Mouse (Mus musculus) T-helper 17 cell (primary cell): Measurements from ENCODE around the gene Asb15.

Source experiments
- in situ Hi-C, 2 experiments: fragments of 300-600 bp; cut with MboI, MseI; formaldehyde crosslinking; loops; 1 replicate in 1 of 2; 2 replicates in 1 of 2; pipeline ENCODE4 v1.15.1; 2025; ENCODE audit warnings: high pct_unique_total_duplicates in 2 of 2

Asb15 gene

DNA sequence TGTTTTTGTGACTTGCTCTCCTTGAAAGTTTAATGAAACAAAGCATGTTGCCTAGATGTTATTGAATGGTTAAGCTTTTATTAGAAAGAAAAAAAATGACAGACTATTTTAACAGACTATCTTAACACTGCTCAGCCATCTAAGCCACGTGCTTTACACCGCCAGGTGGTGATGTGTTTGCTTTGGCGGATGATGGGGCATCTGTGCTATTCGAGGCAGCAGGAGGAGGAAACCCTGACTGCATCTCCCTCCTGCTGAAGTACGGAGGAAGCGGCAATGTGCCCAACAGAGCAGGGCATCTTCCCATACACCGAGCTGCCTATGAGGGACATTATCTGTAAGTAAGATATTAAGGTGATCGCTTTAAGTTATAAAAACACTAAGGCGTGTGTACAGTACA lies 36.1 kb downstream of the Asb15 start:
- in situ Hi-C loops, result no loop called here

GRCm38 (mm10) chr6:24564886-24565285 lies 36.9 kb downstream of the Asb15 start:
- in situ Hi-C loops, result no loop called here

DNA sequence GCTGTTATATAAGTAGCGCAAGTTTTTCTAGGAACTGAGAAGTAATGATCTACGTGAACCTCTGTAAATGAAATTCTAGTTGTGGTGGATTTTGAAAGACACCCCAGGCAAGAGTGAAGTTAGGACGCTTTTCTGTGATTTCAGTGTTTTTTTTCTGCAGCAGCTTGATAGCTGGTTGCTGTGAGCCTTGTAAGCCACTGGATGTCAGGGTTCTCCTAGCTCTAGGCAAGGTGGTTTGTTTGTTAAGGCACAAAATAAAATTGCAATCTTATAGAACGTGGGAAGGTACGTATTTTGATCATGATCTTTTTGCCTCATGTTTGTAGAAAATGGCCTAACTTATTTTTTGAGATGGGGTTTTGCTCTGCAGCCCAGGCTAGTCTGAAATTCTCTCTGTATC lies 41.0 kb downstream of the Asb15 start:
- in situ Hi-C loops, result no loop called here

DNA sequence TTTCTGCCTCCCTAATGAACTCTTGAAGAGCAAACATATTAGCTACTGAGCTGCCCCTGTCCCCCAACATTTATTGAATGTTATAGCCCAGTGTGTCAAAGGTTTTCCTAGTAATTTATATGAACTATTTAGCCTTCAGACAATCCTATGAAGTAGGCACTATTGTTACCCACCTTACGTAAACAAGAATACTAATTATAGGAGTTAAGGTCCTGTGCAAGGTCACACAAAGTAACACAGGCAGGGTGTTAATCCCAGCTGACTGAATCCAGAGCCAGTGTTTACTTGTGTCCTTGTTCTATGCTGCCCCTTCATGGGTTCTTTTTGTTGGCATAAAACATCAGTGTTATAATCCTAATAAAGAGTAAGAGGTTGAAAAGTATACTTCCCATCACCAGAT lies 41.8 kb downstream of the Asb15 start:
- in situ Hi-C loops, result no loop called here

GRCm38 (mm10) chr6:24570278-24570677 lies 42.3 kb downstream of the Asb15 start:
- in situ Hi-C loops, result no loop called here

DNA sequence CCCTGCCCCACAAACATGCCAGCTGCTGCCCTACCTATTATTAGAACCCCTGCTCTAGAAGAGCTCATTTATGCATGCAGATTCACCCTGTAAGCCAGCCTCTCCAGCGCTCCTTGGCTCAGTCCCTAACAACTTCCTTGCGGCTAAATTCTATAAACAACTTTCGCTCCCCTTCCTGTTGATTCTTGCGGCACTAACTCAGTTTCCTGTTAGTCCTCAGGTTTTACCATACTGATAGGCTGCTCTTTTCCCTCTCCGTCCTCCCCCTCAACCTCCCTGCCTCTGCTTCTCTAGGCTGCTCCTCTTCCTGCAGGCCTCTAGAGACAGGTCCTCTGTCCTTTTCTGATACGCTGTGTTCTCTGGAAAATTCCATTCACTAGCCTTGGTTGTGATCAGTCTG lies 43.2 kb downstream of the Asb15 start:
- in situ Hi-C loops, result no loop called here

DNA sequence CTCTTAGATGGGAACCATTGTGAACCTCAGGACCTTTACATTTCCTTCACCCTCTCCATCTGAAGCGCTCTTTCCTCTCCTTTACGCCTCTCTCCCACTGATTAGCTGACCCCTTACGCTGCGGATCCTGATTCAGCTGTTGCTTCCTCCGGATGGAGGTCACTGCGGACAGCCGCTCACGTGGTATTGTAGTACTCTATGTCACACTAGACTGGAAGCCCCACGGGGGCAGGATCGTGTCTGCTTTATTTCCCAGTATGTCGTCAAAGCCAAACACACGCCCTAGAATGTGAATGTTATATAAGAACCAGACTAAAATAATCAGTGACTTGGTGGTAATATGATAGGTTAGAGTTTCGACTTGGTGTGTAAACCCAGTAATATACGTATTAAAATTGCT lies 44.5 kb downstream of the Asb15 start:
- in situ Hi-C loops, result no loop called here

- in situ Hi-C loops, result no loop called here
These were observed 45.4 kb downstream of the Asb15 start for GRCm38 (mm10) chr6:24573319-24573718.

DNA sequence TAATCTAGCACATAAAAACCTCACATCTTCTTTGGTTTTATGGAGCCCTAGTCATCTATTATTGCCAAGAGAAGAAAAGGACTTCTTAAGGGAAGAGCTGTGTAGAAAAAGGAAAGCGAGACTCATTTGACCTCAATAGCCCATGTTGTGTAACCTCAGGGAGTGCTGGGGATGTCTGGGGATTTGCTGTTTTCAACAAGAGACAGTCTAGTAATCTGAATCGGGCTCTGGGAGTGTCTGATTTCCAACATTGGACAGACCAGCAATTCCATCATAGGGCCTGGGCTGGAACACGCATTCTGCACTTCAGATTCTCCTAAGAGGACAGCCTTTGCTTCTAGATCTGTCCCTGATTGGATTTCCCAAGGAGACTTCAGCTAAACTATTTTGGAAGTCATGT lies 55.5 kb downstream of the Asb15 start:
- in situ Hi-C loops, result no loop called here

DNA sequence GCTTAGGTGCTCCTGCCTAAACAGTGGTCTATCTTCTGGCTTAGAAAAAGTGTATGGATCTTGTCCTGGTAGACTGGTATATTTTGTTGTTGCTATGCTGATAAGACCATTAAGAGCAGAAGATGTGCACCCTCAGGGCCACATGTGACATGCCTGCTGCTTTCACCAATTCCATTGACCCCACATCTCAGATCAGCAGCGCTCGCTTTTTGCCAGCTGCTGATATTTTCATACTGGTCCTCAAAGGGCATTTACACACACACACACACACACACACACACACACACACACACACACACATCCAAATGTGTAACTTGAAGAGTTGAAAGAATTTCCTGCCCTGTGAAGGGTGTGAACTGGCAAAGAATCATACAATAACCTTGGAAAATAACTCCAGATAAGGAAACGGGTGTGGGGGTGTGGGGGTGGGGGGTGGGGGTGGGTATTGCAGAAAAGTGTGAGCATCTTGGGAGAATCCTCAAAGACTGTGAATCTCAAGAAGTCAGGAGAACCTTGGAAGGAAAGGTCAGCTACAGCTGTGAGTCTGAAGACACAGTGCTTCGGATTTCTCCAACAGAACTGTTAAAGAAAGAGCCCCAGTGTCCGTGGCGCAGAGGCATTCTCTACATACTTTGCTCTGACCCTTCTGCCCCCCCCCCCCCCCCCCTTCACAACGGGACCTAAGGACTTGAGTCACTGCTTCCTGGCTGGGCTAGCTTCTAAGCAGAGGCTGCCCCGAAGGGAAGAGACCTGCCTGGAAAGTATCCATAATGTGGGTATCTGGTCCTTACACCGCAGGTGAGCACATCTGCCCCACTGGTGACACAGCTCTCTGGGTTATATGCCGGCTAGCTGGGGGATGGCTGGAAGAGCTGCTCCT lies 57.7 kb downstream of the Asb15 start:
- in situ Hi-C loops, result no loop called here

GRCm38 (mm10) chr6:24586885-24587284 lies 58.9 kb downstream of the Asb15 start:
- in situ Hi-C loops, result no loop called here

DNA sequence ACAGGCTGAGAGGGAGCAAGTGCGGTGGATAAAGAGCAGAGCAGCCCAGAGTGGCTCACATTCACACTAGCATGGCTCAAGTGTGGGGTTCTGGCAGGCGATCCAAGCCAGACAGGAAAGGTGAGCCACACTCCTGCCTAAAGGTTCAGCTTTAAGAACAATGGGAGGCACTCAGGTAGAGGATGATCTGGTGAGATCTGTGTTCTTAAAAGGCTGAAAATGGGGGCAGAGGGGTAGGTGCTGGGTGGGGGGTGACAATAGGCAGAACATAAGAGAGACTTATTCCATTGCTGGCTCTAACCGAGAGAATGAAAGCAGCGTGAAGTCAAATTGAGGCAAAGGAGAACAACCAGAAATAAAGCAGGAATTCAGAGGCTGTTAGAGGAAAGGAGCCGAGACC lies 62.3 kb downstream of the Asb15 start:
- in situ Hi-C loops, result no loop called here

DNA sequence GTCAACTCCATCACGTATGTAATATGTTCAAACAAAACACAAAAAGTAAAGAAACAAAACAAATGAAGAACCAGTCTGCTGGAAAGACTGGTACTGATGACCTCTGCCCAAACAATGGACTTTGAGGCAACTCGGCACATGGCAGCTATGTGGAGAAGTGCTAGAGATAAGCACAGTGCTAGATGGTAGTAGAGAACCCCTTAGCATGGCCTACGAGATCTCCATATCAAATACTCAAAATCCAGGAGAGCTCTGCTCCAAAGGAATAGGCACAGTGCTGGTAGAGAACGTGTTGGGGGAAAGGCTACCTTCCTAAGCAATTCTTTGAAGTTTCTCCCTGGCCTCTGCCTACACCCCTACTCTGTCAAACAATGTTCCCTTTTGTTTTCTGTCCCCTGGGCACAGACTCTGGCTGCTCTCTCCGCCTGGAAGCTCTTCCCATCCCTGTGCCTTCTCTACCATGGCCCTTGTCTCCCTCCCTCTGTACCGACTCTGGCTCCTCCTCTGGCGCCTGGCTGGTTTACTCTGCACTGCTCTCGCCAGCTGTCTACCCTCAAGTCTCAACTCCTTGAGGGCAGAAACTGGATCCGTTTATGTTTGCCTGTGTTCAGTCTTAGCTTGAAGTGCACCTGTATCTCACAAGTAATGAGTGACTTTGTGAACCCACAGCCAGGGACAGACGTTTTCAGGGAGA lies 63.7 kb downstream of the Asb15 start:
- in situ Hi-C loops, result no loop called here

GRCm38 (mm10) chr6:24597500-24597899 lies 69.6 kb downstream of the Asb15 start, which contains the start of gene Lmod2:
TSS of gene Lmod2 (plus strand) at chr6:24597762.
- in situ Hi-C loops, result no loop called here

DNA sequence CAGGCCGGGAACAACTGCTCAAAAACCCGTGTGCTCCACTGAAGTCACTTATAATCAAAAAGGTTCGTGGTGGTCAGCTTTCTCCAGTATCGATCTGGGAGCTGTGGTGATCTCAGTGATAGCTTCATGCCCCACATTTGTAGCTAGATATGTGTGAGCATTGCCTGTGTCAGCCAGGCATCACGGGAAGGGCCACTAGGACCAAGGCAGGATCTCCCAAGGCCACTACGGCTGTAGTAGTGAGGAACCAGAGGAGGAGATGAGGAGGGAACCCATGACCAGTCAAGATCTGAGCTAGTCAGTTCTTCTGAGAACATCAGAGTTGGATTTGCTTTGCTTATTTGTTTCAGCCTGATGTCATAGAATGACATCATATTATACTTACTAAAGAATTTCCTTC lies 71.2 kb downstream of the Asb15 start:
- in situ Hi-C loops, result no loop called here

- in situ Hi-C loops, result no loop called here
These were observed 71.7 kb downstream of the Asb15 start for GRCm38 (mm10) chr6:24599639-24600038.

- in situ Hi-C loops, result no loop called here
These were observed 72.2 kb downstream of the Asb15 start for GRCm38 (mm10) chr6:24600134-24600533.

DNA sequence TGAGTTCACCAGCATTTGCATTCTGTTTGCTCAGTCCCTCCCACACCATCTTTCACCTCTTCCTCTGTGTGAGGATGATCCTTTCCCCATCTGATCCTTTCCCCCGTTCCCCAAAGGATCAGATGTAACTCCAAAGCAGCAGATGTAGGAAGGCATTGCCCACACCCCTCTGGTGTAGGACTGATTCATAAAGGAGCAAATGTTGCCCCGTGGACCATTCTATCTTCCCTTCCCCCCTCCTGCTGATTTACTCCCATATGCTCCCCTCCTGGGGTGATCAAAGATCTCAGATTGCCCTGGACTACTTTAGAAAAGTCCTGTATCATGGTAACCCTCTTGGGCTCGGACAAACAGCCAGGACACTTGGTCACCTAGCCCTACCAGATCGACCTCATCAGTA lies 72.8 kb downstream of the Asb15 start:
- in situ Hi-C loops, result no loop called here

DNA sequence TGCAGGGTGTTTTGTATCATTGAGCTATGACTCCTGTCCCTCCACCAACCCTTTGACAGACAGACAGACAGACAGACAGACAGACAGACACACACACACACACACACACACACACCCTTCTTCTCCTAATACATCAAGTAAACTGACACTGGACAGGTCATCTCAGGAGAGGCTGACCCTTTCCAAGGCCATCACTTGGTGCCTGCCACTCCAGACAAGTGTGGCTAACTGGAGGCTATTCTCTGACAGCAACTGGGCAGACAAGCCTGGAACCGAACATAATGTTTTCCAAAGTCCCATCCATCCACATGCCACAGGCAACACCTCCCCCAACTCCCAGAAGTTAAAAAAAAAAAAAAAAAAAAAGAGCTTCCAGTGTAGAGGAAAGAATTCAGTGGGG lies 73.7 kb downstream of the Asb15 start:
- in situ Hi-C loops, result no loop called here

DNA sequence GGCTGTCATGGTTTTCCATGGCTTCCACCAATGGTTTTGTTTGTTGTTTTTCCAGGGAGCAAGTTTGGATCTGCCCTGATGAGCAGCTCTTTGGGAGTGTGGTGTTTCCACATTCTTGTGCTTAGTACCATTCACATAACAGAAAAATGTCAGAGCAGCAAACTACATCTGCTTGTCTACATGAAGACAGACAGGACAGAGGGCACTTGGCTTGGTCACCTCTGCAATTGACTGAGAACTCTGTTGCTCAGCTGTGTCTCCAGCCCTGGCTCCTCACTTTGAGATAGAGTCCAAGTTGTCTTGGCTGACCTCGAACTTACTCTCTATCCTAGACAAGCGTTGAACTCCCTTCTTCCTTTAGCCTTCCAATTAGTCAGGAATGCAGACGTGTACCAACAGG lies 74.4 kb downstream of the Asb15 start:
- in situ Hi-C loops, result no loop called here

GRCm38 (mm10) chr6:24602993-24603392 lies 75.0 kb downstream of the Asb15 start:
- in situ Hi-C loops, result no loop called here

DNA sequence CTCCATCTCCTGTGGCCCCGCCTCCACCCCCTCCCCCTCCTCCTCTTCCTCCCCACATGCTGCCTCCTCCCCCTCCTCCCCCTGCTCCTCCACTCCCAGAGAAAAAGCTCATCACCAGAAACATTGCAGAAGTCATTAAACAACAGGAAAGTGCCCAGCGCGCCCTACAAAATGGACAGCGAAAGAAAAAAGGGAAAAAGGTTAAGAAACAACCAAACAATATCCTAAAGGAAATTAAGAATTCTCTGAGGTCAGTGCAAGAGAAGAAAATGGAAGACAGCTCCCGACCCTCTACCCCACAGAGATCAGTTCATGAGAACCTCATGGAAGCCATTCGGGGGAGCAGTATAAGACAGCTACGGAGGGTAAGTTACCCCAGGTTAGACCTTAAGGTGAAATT lies 76.3 kb downstream of the Asb15 start:
- in situ Hi-C loops, result no loop called here

DNA sequence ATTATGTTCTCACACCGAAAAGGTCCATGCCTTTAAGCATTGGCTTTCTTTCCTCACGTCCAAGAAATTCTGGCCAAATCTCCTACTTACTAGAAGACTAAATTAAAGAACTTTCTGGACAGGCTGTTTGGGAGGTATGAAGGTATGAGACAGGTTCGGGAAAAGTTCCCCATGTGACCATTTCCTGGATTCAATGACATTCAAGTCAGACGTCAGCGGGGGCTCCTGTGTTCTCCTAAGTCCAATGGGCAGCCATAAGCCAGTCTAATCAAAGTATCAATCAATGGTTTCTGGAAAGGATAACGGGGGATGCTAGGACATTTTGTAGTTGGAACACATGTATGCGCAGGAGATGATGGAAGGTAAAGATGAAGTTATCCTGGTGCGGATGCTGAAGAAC lies 77.7 kb downstream of the Asb15 start:
- in situ Hi-C loops, result no loop called here
